14 mouse cellular contexts compared by ENCODE assay signal in the genomic region with DNA sequence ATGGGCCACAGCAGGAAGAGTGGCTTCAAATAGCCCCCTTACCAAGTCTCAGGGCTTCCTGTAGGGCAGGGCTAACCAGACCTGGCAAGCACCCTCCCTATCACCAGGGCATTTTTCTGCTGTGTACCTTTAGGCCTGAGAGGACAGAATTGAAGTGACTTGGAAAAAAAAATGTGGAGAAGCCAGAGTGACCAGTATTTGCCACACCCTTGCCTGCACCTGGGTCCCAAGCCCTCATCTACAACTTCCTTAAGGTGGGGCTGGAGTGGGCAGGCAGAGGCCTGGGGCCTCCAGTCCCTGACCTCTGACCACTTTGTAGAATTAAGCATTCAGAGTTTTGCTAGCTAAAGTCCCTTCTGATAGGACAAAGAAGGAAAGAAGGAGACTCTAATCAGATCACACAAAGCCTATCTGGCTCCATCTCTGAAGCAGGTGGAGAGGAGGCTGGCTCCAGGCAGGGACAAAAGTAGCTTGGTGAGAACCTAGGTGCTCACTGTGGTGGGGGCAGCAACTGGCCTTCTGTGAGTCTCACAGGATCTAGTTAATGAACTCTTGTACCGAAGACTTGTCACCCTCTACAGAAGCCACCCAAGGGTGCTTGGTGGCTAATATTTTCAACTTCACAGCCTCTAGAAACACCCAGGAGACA. TPM values are rescaled to one million over a fixed set of nuclear protein-coding genes. Genes with fewer than 3 reads are reported as not detected.
DNase-seq lines count a peak whose midpoint lies in the region; ATAC-seq and TF ChIP-seq lines count a peak whose summit lies in the region.
"Had no signal": no experiment of that assay in that cellular context is flagged by ENCODE, and none has a peak within 500 bp of the region (broad histone marks: within the 10 kb centered on the region; RNA-seq: fewer than 3 reads in every experiment).

No protein-coding gene starts in this region.

- WGBS in heart, embryonic 16.5 days, result 71% methylated on average over 1 of the region's 1 CpGs
- 35% methylated on average over 1 of the region's 1 CpGs for WGBS in lung, postnatal 0 days
- WGBS in stomach, embryonic 16.5 days, result 56% methylated on average over 1 of the region's 1 CpGs

- intact Hi-C loops in left cerebral cortex, adult 2 months (cut with DNase I), result no loop called here

- peak overlapping the region; percentile 8 for H3K27ac ChIP-seq in heart, embryonic 16.5 days (ENCODE audit: low read length)
- peak overlapping the region; percentile 86 for H3K27ac ChIP-seq in lung, postnatal 0 days (ENCODE audit: low read length)
- peak overlapping the region; percentile 90 for H3K27ac ChIP-seq in stomach, embryonic 16.5 days (ENCODE audit: low read length)
- H3K27ac ChIP-seq in left cerebral cortex, adult 2 months, result no peak overlapping the region
- H3K27ac ChIP-seq: embryonic facial prominence, embryonic 15.5 days; liver, embryonic 15.5 days; midbrain, embryonic 15.5 days had no signal

- peak; percentile 62 for TF ChIP-seq EP300 in lung, postnatal 0 days (IDR thresholded peaks at IDR 0.05)

- H3K9me3 ChIP-seq in heart, embryonic 16.5 days (replicated peaks; ENCODE audit: control insufficient read depth, low read length), result no peaks in the 10 kb centered on the region
- no peaks in the 10 kb centered on the region for H3K9me3 ChIP-seq in lung, postnatal 0 days (ENCODE audit: low read length)
- H3K9me3 ChIP-seq in stomach, embryonic 16.5 days (replicated peaks; ENCODE audit: control insufficient read depth, low read length), result no peaks in the 10 kb centered on the region
- H3K9me3 ChIP-seq: embryonic facial prominence, embryonic 15.5 days; heart, embryonic 10.5 days; liver, embryonic 15.5 days; midbrain, embryonic 15.5 days had no signal

- TF ChIP-seq CTCF in lung, postnatal 0 days (IDR thresholded peaks at IDR 0.05), result no peak
- no peak for TF ChIP-seq CTCF in left cerebral cortex, adult 2 months (IDR thresholded peaks at IDR 0.05)

- no peak for ATAC-seq in heart, embryonic 16.5 days (replicated peaks; ENCODE audit: extremely low read depth, insufficient read depth, low FRiP score)
- ATAC-seq in lung, postnatal 0 days, result peak; percentile 89
- ATAC-seq in stomach, embryonic 16.5 days (ENCODE audit: insufficient read depth, low FRiP score), result peak; percentile 84
- ATAC-seq: forebrain, embryonic 16.5 days; midbrain, embryonic 15.5 days had no signal

- no peak for DNase-seq in heart, adult 8-10 months (ENCODE audit: low spot score)
- DNase-seq in urinary bladder, postnatal 14 days (ENCODE audit: low spot score), result peak; percentile 73
- DNase-seq in urinary bladder, postnatal 10 days (ENCODE audit: low spot score), result no peak
- DNase-seq in lung, postnatal 0 days (ENCODE audit: low spot score), result peak; percentile 90
- DNase-seq in left cerebral cortex, adult 2 months (ENCODE audit: extremely low spot score in 1 of 2, low spot score in 2 of 2), result no peak
- no peak for DNase-seq in cerebellum, adult 11-12 months
- DNase-seq: adrenal gland, adult 8-10 months had no signal

- H3K4me1 ChIP-seq in heart, embryonic 16.5 days (ENCODE audit: control insufficient read depth, insufficient read depth, low read length), result no peaks in the 10 kb centered on the region
- peaks cover 3% of the 10 kb centered on the region; the same call in 1 of the 2 replicates for H3K4me1 ChIP-seq in lung, postnatal 0 days (ENCODE audit: insufficient read depth, low read depth, low read length)
- peaks cover 10% of the 10 kb centered on the region for H3K4me1 ChIP-seq in stomach, embryonic 16.5 days (ENCODE audit: control insufficient read depth, insufficient read depth, low read length)
- H3K4me1 ChIP-seq: midbrain, embryonic 15.5 days had no signal

- no peak overlapping the region for H3K4me3 ChIP-seq in heart, embryonic 16.5 days (ENCODE audit: low read length)
- H3K4me3 ChIP-seq in lung, postnatal 0 days (ENCODE audit: low read depth, low read length), result no peak overlapping the region
- no peak overlapping the region for H3K4me3 ChIP-seq in stomach, embryonic 16.5 days (replicated peaks; ENCODE audit: low read length)
- H3K4me3 ChIP-seq in left cerebral cortex, adult 2 months, result no peak overlapping the region
- H3K4me3 ChIP-seq: embryonic facial prominence, embryonic 15.5 days; heart, embryonic 10.5 days; liver, embryonic 15.5 days; midbrain, embryonic 15.5 days had no signal

- no peaks in the 10 kb centered on the region for H3K27me3 ChIP-seq in heart, embryonic 16.5 days (ENCODE audit: control insufficient read depth, insufficient read depth, low read length)
- no peaks in the 10 kb centered on the region for H3K27me3 ChIP-seq in lung, postnatal 0 days (replicated peaks; ENCODE audit: insufficient read depth, low read length)
- no peaks in the 10 kb centered on the region for H3K27me3 ChIP-seq in stomach, embryonic 16.5 days (ENCODE audit: control insufficient read depth, insufficient read depth, low read length)
- H3K27me3 ChIP-seq: embryonic facial prominence, embryonic 15.5 days; liver, embryonic 15.5 days; midbrain, embryonic 15.5 days had no signal

- no peak overlapping the region for H3K4me2 ChIP-seq in heart, embryonic 16.5 days (ENCODE audit: low read depth, low read length)
- H3K4me2 ChIP-seq in lung, postnatal 0 days (replicated peaks; ENCODE audit: low read depth, low read length), result no peak overlapping the region
- no peak overlapping the region for H3K4me2 ChIP-seq in stomach, embryonic 16.5 days (ENCODE audit: low read depth, low read length)
- H3K4me2 ChIP-seq: embryonic facial prominence, embryonic 15.5 days; liver, embryonic 15.5 days; midbrain, embryonic 15.5 days had no signal

- H3K36me3 ChIP-seq in heart, embryonic 16.5 days (ENCODE audit: control insufficient read depth, insufficient read depth), result no peaks in the 10 kb centered on the region
- H3K36me3 ChIP-seq in lung, postnatal 0 days (ENCODE audit: insufficient read depth, low read length), result no peaks in the 10 kb centered on the region
- no peaks in the 10 kb centered on the region for H3K36me3 ChIP-seq in stomach, embryonic 16.5 days (ENCODE audit: control insufficient read depth, insufficient read depth, low read length)
- H3K36me3 ChIP-seq: embryonic facial prominence, embryonic 15.5 days; heart, embryonic 10.5 days; liver, embryonic 15.5 days; midbrain, embryonic 15.5 days had no signal

- H3K9ac ChIP-seq in heart, embryonic 16.5 days (ENCODE audit: low read length), result no peak overlapping the region
- H3K9ac ChIP-seq in lung, postnatal 0 days (replicated peaks; ENCODE audit: low read depth), result no peak overlapping the region
- no peak overlapping the region for H3K9ac ChIP-seq in stomach, embryonic 16.5 days (ENCODE audit: low read length)
- H3K9ac ChIP-seq: embryonic facial prominence, embryonic 15.5 days; liver, embryonic 15.5 days; midbrain, embryonic 15.5 days had no signal

RNA-seq across cellular contexts. Expression of a gene that starts 13.5 kb away (rescaled TPM):
- 77.8 and 84.0 TPM in 2 replicates for polyA plus RNA-seq in heart, embryonic 16.5 days (2015; fragmentation: Nextera tagmentation; extraction: Ambion mirVana)
- 1 to 10 TPM in 3 of 4 experiments, under 1 TPM in 1; 0.56 to 2.3 (median 1.4) TPM for total RNA-seq in heart, adult 8-10 months (2022)
- 7.7 and 11.0 TPM in 2 replicates for polyA plus RNA-seq in lung, postnatal 0 days (2015; fragmentation: Nextera tagmentation; extraction: Ambion mirVana)
- 102 and 124 TPM in 2 replicates for polyA plus RNA-seq in stomach, embryonic 16.5 days (2015; fragmentation: Nextera tagmentation; extraction: Ambion mirVana)
- 1 to 10 TPM; 2.6 to 4.7 TPM for total RNA-seq in left cerebral cortex, adult 2 months (2021)

RNA-seq across cellular contexts. Expression of a gene that starts 45.7 kb away (rescaled TPM):
- 895 and 907 TPM in 2 replicates for polyA plus RNA-seq in heart, embryonic 16.5 days (2015; fragmentation: Nextera tagmentation; extraction: Ambion mirVana)
- total RNA-seq in heart, adult 8-10 months (2022), result 1,000 to 10,000 TPM; 1,398 to 1,706 (median 1,515) TPM
- 997 and 1,182 TPM in 2 replicates for polyA plus RNA-seq in lung, postnatal 0 days (2015; fragmentation: Nextera tagmentation; extraction: Ambion mirVana)
- polyA plus RNA-seq in stomach, embryonic 16.5 days (2015; fragmentation: Nextera tagmentation; extraction: Ambion mirVana), result 1,285 and 1,334 TPM in 2 replicates
- 1,000 to 10,000 TPM; 1,334 to 1,440 TPM for total RNA-seq in left cerebral cortex, adult 2 months (2021)

Comparison
In these comparisons a context has a peak if more than half of its experiments do, and no peak if none do; other contexts are left out.
1. DNase-seq: peak in urinary bladder, postnatal 14 days (single experiment) and lung, postnatal 0 days (single experiment); none in heart, adult 8-10 months (single experiment), urinary bladder, postnatal 10 days (single experiment), left cerebral cortex, adult 2 months (0 of 2) and cerebellum, adult 11-12 months (single experiment).